Mouse (Mus musculus): ENCODE data around the gene Kcng4.
A peak's percentile ranks its signal among the peaks of the same experiment; 100 is the strongest.

The Kcng4 gene

GRCm38 (mm10) chr8:119635378-119635777 lies at the start of gene Kcng4:
Kcng4 (minus strand) TSS chr8:119635680.
- DNase-seq (ENCODE audit: low spot score in 2 of 2): no peak

- no peak for DNase-seq (ENCODE audit: low spot score in 2 of 2)
These were observed 43.7 kb upstream of the Kcng4 start for GRCm38 (mm10) chr8:119679184-119679583.

- DNase-seq (ENCODE audit: low spot score in 2 of 2): peak in 1 of 2 experiments; percentile 31
These were observed 42.8 kb upstream of the Kcng4 start for GRCm38 (mm10) chr8:119678138-119678843.

- DNase-seq (ENCODE audit: low spot score in 2 of 2): peak; percentile 88 to 91
These were observed 40.9 kb upstream of the Kcng4 start for GRCm38 (mm10) chr8:119676389-119676788.

GRCm38 (mm10) chr8:119675457-119675856 lies 40.0 kb upstream of the Kcng4 start:
- no peak for DNase-seq (ENCODE audit: low spot score in 2 of 2)

GRCm38 (mm10) chr8:119673976-119674555 lies 38.6 kb upstream of the Kcng4 start:
- no peak for DNase-seq (ENCODE audit: low spot score in 2 of 2)

- DNase-seq (ENCODE audit: low spot score in 2 of 2): no peak
These were observed 35.1 kb upstream of the Kcng4 start for GRCm38 (mm10) chr8:119670419-119671091.

GRCm38 (mm10) chr8:119669284-119669683 lies 33.8 kb upstream of the Kcng4 start:
- no peak for DNase-seq (ENCODE audit: low spot score in 2 of 2)

GRCm38 (mm10) chr8:119668447-119668846 lies 33.0 kb upstream of the Kcng4 start:
- no peak for DNase-seq (ENCODE audit: low spot score in 2 of 2)

- no peak for DNase-seq (ENCODE audit: low spot score in 2 of 2)
These were observed 30.9 kb upstream of the Kcng4 start, which contains the start of gene Wfdc1 for GRCm38 (mm10) chr8:119666219-119666951. Wfdc1 (plus strand) TSS chr8:119666365.

GRCm38 (mm10) chr8:119665270-119665669 lies 29.8 kb upstream of the Kcng4 start:
- DNase-seq (ENCODE audit: low spot score in 2 of 2): no peak

- DNase-seq (ENCODE audit: low spot score in 2 of 2): no peak
These were observed 28.0 kb upstream of the Kcng4 start for GRCm38 (mm10) chr8:119663440-119663839.

GRCm38 (mm10) chr8:119661892-119662291 lies 26.4 kb upstream of the Kcng4 start:
- DNase-seq (ENCODE audit: low spot score in 2 of 2): no peak

- peak; percentile 42 to 43 for DNase-seq (ENCODE audit: low spot score in 2 of 2)
These were observed 25.6 kb upstream of the Kcng4 start for GRCm38 (mm10) chr8:119661081-119661480.

- no peak for DNase-seq (ENCODE audit: low spot score in 2 of 2)
These were observed 21.4 kb upstream of the Kcng4 start for GRCm38 (mm10) chr8:119656709-119657464.

GRCm38 (mm10) chr8:119651324-119651723 lies 15.8 kb upstream of the Kcng4 start:
- DNase-seq (ENCODE audit: low spot score in 2 of 2): no peak

- no peak for DNase-seq (ENCODE audit: low spot score in 2 of 2)
These were observed 11.4 kb upstream of the Kcng4 start for GRCm38 (mm10) chr8:119646846-119647245.

GRCm38 (mm10) chr8:119646197-119646596 lies 10.7 kb upstream of the Kcng4 start:
- no peak for DNase-seq (ENCODE audit: low spot score in 2 of 2)

- no peak for DNase-seq (ENCODE audit: low spot score in 2 of 2)
These were observed 9.6 kb upstream of the Kcng4 start for GRCm38 (mm10) chr8:119644981-119645597.

GRCm38 (mm10) chr8:119644429-119644960 lies 9.0 kb upstream of the Kcng4 start:
- DNase-seq (ENCODE audit: low spot score in 2 of 2): no peak

GRCm38 (mm10) chr8:119642960-119643359 lies 7.5 kb upstream of the Kcng4 start:
- DNase-seq (ENCODE audit: low spot score in 2 of 2): no peak
